Mouse (Mus musculus): ENCODE data around the gene Psmb1.
"Not testable (repeated sequence)": the region's sequence is repeated elsewhere in the genome, so short reads cannot be mapped to it uniquely, and the experiment has no call there.

Psmb1 gene

GRCm38 (mm10) chr17:15499656-15500394 is at the start of gene Psmb1, which contains the start of gene Tbp:
Gene Psmb1, minus strand, starts transcription at chr17:15499751.
Gene Tbp, plus strand, starts transcription at chr17:15499888.
- peak; percentile 98 for DNase-seq

- DNase-seq: no peak
Observed at GRCm38 (mm10) chr17:15546440-15546839, 46.9 kb upstream of the Psmb1 start.

- DNase-seq: not testable (repeated sequence)
Observed at GRCm38 (mm10) chr17:15543868-15544267, 44.3 kb upstream of the Psmb1 start.

GRCm38 (mm10) chr17:15540309-15540708 is 40.8 kb upstream of the Psmb1 start:
- no peak for DNase-seq

GRCm38 (mm10) chr17:15536457-15536904 is 36.9 kb upstream of the Psmb1 start:
- DNase-seq: no peak

GRCm38 (mm10) chr17:15535943-15536342 is 36.4 kb upstream of the Psmb1 start:
- DNase-seq: no peak

- DNase-seq: no peak
Observed at GRCm38 (mm10) chr17:15535162-15535800, 35.7 kb upstream of the Psmb1 start.

GRCm38 (mm10) chr17:15530141-15530540 is 30.6 kb upstream of the Psmb1 start:
- peak; percentile 46 for DNase-seq

GRCm38 (mm10) chr17:15528887-15529286 is 29.3 kb upstream of the Psmb1 start:
- DNase-seq: no peak

GRCm38 (mm10) chr17:15527811-15528136 is 28.2 kb upstream of the Psmb1 start:
- no peak for DNase-seq

- peak; percentile 96 for DNase-seq
Observed at GRCm38 (mm10) chr17:15526986-15527810, 27.6 kb upstream of the Psmb1 start, which contains the start of gene Pdcd2. Gene Pdcd2, minus strand, starts transcription at chr17:15527301.

GRCm38 (mm10) chr17:15526304-15526703 is 26.8 kb upstream of the Psmb1 start:
- no peak for DNase-seq

GRCm38 (mm10) chr17:15518766-15519165 is 19.2 kb upstream of the Psmb1 start:
- no peak for DNase-seq

GRCm38 (mm10) chr17:15518186-15518585 is 18.6 kb upstream of the Psmb1 start:
- no peak for DNase-seq

- no peak for DNase-seq
Observed at GRCm38 (mm10) chr17:15517776-15518175, 18.2 kb upstream of the Psmb1 start.

GRCm38 (mm10) chr17:15510694-15511093 is 11.1 kb upstream of the Psmb1 start:
- no peak for DNase-seq

- no peak for DNase-seq
Observed at GRCm38 (mm10) chr17:15498753-15499113, 818 bp downstream of the Psmb1 start.

GRCm38 (mm10) chr17:15497882-15498752 is 1.4 kb downstream of the Psmb1 start:
- peak; percentile 96 for DNase-seq

- no peak for DNase-seq
Observed at GRCm38 (mm10) chr17:15490542-15490941, 9.0 kb downstream of the Psmb1 start.

- DNase-seq: no peak
Observed at GRCm38 (mm10) chr17:15472671-15473070, 26.9 kb downstream of the Psmb1 start.

GRCm38 (mm10) chr17:15467669-15468068 is 31.9 kb downstream of the Psmb1 start:
- DNase-seq: peak; percentile 74

- DNase-seq: no peak
Observed at GRCm38 (mm10) chr17:15461921-15462495, 37.5 kb downstream of the Psmb1 start.

Data from kidney, adult 18-20 months (tissue).